Mouse (Mus musculus): ENCODE data around the gene Actrt3.
"Not testable (repeated sequence)": the region's sequence is repeated elsewhere in the genome, so short reads cannot be mapped to it uniquely, and the experiment has no call there.

The Actrt3 gene

DNA sequence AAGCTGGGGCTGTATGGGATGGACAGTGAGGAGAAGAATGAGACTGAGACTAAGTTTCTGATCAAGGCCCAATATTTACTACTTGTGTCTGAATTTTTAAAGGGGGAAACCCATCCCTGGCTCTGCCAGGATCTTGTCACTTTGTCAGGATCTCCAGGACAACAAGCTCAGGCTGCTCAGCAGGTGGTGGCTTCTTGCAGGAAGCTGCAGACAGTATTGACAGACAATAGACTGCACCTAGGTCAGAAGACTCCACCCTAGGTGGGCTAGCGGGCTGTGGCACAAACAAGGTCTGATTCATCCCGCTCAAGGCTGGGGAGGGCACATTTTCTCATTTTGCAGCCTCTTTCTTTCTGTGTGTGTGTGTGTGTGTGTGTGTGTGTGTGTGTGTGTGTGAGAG is 26.2 kb downstream of the Actrt3 start:
- no peak for DNase-seq (ENCODE audit: low spot score)

DNA sequence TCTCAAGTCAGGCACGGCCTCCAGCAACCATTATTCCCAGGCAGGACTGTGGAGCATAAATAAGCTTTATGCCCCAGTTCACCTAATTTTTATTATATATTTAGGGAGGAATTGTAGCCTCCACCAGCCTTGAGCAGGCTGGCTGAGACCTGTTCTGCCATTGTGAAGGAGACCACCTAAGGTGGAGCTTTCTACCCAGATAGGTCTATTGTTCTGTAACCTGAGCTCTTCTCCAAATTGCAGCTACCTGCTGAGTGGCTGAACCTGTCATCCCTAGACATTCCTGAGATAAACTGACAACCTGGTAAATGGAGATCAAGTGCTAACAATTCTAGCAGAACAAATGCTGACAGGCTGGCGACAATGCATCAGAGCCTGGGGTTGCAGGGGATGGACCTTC is 33.4 kb downstream of the Actrt3 start:
- DNase-seq (ENCODE audit: low spot score), result not testable (repeated sequence)

GRCm38 (mm10) chr3:30560677-30561314 is 38.9 kb downstream of the Actrt3 start:
- DNase-seq (ENCODE audit: low spot score), result no peak

GRCm38 (mm10) chr3:30553741-30554140 is 46.0 kb downstream of the Actrt3 start:
- no peak for DNase-seq (ENCODE audit: low spot score)

DNA sequence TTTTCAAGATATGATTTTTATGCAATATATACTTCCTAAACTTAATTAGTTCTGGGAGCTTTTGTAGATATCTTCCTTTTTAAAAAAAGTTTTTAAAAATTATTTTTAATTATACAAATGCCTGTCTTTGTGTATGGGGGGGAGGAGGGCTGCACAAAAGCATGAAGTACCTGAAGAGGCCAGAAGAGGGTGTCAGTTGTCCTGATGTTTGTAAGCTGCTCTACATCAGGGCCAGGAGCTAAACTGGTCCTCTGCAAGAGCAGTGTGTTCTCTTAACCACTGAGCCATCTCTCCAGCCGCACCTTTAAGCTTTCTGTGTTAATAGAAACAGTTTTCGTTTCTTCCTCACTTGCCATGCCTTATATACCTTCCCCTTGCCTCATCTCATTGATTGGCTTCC is 49.5 kb downstream of the Actrt3 start:
- DNase-seq (ENCODE audit: low spot score), result no peak

DNA sequence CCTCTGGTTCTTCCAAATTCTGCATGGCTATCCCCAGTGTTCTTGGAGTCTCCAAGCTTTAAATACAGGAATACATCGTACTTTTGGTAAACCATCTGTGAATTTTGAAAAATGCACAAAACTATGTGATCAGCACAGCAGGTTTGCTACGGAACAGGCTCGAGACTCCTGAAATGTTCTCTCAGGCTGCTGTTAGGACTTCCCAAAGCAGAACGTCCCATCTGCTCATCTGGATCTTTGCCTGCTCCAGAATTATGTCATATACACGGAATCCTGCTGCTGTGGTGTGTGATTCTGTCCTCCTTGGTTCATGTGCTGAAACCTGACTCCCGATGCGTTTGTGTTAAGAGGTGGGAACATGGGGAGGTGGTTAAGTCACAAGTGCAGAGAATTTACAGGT is 50.8 kb downstream of the Actrt3 start:
- no peak for DNase-seq (ENCODE audit: low spot score)

GRCm38 (mm10) chr3:30547908-30548307 is 51.8 kb downstream of the Actrt3 start, which contains the start of gene Mecom:
Gene Mecom, minus strand, starts transcription at chr3:30548008.
- DNase-seq (ENCODE audit: low spot score), result no peak
